Mouse (Mus musculus): ENCODE measurements around the gene Dnajc5g. TPM values are rescaled to one million over a fixed set of nuclear protein-coding genes. Genes with fewer than 3 reads are reported as not detected.

The Dnajc5g gene
- total RNA-seq, 1 experiment from 2014 or later = not detected

GRCm38 (mm10) chr5:31094799-31095691, 11.0 kb upstream of the Dnajc5g start:
- ATAC-seq (ENCODE audit: extremely low read depth, insufficient number of reproducible peaks, low FRiP score, poor library complexity, severe bottlenecking) = peak; percentile 79

GRCm38 (mm10) chr5:31095711-31096480, 10.2 kb upstream of the Dnajc5g start:
- no peak for ATAC-seq (ENCODE audit: extremely low read depth, insufficient number of reproducible peaks, low FRiP score, poor library complexity, severe bottlenecking)

- no peak for ATAC-seq (ENCODE audit: extremely low read depth, insufficient number of reproducible peaks, low FRiP score, poor library complexity, severe bottlenecking)
Observed at GRCm38 (mm10) chr5:31108000-31108490, 2.0 kb downstream of the Dnajc5g start, which contains the start of gene Slc30a3. Gene Slc30a3 (minus strand): TSS chr5:31108237.

GRCm38 (mm10) chr5:31110781-31111180, 4.7 kb downstream of the Dnajc5g start:
- ATAC-seq (ENCODE audit: extremely low read depth, insufficient number of reproducible peaks, low FRiP score, poor library complexity, severe bottlenecking) = no peak

- no peak for ATAC-seq (ENCODE audit: extremely low read depth, insufficient number of reproducible peaks, low FRiP score, poor library complexity, severe bottlenecking)
Observed at GRCm38 (mm10) chr5:31116354-31116753, 10.3 kb downstream of the Dnajc5g start, which contains the start of gene Trim54. Gene Trim54 (plus strand): TSS chr5:31116712.

GRCm38 (mm10) chr5:31116912-31117311, 10.8 kb downstream of the Dnajc5g start:
- ATAC-seq (ENCODE audit: extremely low read depth, insufficient number of reproducible peaks, low FRiP score, poor library complexity, severe bottlenecking) = no peak

GRCm38 (mm10) chr5:31121111-31121510, 15.0 kb downstream of the Dnajc5g start:
- no peak for ATAC-seq (ENCODE audit: extremely low read depth, insufficient number of reproducible peaks, low FRiP score, poor library complexity, severe bottlenecking)

GRCm38 (mm10) chr5:31123481-31123880, 17.4 kb downstream of the Dnajc5g start:
- no peak for ATAC-seq (ENCODE audit: extremely low read depth, insufficient number of reproducible peaks, low FRiP score, poor library complexity, severe bottlenecking)

- ATAC-seq (ENCODE audit: extremely low read depth, insufficient number of reproducible peaks, low FRiP score, poor library complexity, severe bottlenecking) = no peak
Observed at GRCm38 (mm10) chr5:31126050-31126449, 20.0 kb downstream of the Dnajc5g start.

GRCm38 (mm10) chr5:31136730-31137424, 30.8 kb downstream of the Dnajc5g start:
- ATAC-seq (ENCODE audit: extremely low read depth, insufficient number of reproducible peaks, low FRiP score, poor library complexity, severe bottlenecking) = no peak

- ATAC-seq (ENCODE audit: extremely low read depth, insufficient number of reproducible peaks, low FRiP score, poor library complexity, severe bottlenecking) = no peak
Observed at GRCm38 (mm10) chr5:31137658-31138057, 31.6 kb downstream of the Dnajc5g start.

GRCm38 (mm10) chr5:31138241-31138967, 32.3 kb downstream of the Dnajc5g start, which contains the start of gene Ucn:
Gene Ucn (minus strand): TSS chr5:31138829.
- no peak for ATAC-seq (ENCODE audit: extremely low read depth, insufficient number of reproducible peaks, low FRiP score, poor library complexity, severe bottlenecking)

- ATAC-seq (ENCODE audit: extremely low read depth, insufficient number of reproducible peaks, low FRiP score, poor library complexity, severe bottlenecking) = no peak
Observed at GRCm38 (mm10) chr5:31138968-31139425, 32.9 kb downstream of the Dnajc5g start.

- no peak for ATAC-seq (ENCODE audit: extremely low read depth, insufficient number of reproducible peaks, low FRiP score, poor library complexity, severe bottlenecking)
Observed at GRCm38 (mm10) chr5:31149781-31150180, 43.7 kb downstream of the Dnajc5g start.

- no peak for ATAC-seq (ENCODE audit: extremely low read depth, insufficient number of reproducible peaks, low FRiP score, poor library complexity, severe bottlenecking)
Observed at GRCm38 (mm10) chr5:31151746-31152145, 45.7 kb downstream of the Dnajc5g start.

GRCm38 (mm10) chr5:31153516-31154151, 47.5 kb downstream of the Dnajc5g start:
- no peak for ATAC-seq (ENCODE audit: extremely low read depth, insufficient number of reproducible peaks, low FRiP score, poor library complexity, severe bottlenecking)

- ATAC-seq (ENCODE audit: extremely low read depth, insufficient number of reproducible peaks, low FRiP score, poor library complexity, severe bottlenecking) = peak; percentile 86
Observed at GRCm38 (mm10) chr5:31154152-31154553, 48.1 kb downstream of the Dnajc5g start, which contains the start of gene Mpv17. Gene Mpv17 (minus strand): TSS chr5:31154251.

All from neutrophil, adult 5-6 weeks (primary cell).